Mouse (Mus musculus) lung, adult 2 months (tissue): ENCODE results near the gene Mnd1.

Experiments
- CTCF ChIP-seq: fragments of 200-500 bp; IDR thresholded peaks from 2 replicates; pipeline ENCODE4 v1.5.1; 2011; ENCODE audit warnings: mild to moderate bottlenecking, low read length, control low read depth; ENCODE audit not compliant: insufficient read depth
- POLR2A ChIP-seq: fragments of 200-500 bp; IDR thresholded peaks from 2 replicates; pipeline ENCODE4 v1.6.1; 2011; ENCODE audit warnings: low read depth, mild to moderate bottlenecking, control low read depth, low read length, borderline replicate concordance; ENCODE audit errors: extremely low read depth

DNA sequence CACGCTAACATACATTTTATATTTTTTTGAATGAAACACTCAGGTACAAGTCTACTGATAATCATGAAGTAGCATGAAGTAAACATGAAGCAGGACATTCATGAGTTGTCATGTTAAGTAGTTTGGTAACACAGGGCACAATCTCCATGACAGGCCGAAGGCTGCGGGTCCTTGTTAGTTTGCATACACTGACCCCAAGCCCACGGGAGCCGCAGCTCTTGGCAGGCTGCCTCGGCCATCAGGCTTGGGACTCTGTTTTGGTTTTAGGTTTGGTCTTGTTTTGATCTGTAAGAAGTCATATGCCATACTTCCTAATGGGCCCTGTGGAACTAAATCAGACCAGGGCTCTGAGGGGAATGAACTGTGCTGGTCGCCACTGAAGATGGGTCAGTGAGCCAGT lies 36.9 kb downstream of the Mnd1 start:
- TF ChIP-seq POLR2A, result no peak
- TF ChIP-seq CTCF, result no peak
